Mouse (Mus musculus) thymus, adult 2 months (tissue): ENCODE results near the gene Sept3.

ENCODE experiments used
- CTCF ChIP-seq: fragments of 200-500 bp; IDR thresholded peaks from 2 replicates; pipeline ENCODE4 v1.5.1; 2012; ENCODE audit warnings: mild to moderate bottlenecking, control low read depth, low read length, moderate library complexity, borderline replicate concordance; ENCODE audit not compliant: control insufficient read depth, poor library complexity, insufficient read depth; ENCODE audit errors: extremely low read depth
- POLR2A ChIP-seq: fragments of 200-500 bp; IDR thresholded peaks from 2 replicates; pipeline ENCODE4 v1.6.1; 2012; ENCODE audit warnings: mild to moderate bottlenecking, low read length, control low read depth, moderate library complexity; ENCODE audit not compliant: control insufficient read depth, poor library complexity, insufficient read depth; ENCODE audit errors: extremely low read depth

- no peak for TF ChIP-seq CTCF
- TF ChIP-seq POLR2A: no peak
These were observed 2.4 kb upstream of the Sept3 start for GRCm38 (mm10) chr15:82272295-82272694.
